Comparison of ENCODE assay signal across 8 mouse cellular contexts in the genomic region with DNA sequence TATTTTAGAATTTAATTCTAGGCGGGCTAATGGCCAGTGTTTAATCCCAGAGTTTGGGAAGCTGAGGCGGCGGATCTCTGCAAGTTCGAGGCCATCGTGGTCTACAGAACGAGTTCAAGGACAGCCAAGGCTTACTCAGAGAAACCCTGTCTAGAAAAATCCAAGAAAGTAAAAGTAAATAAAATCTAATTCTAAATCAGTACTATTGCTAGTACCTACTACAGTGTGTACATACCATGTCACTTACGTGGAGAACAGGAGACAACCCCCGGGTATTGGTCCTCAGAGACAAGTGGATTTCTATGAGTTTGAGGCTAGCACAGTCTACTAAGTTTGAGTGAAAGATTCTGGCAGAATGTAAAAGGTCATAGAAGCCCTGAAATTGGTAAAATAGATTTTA. TPM values are rescaled to one million over a fixed set of nuclear protein-coding genes. Genes with fewer than 3 reads are reported as not detected.
DNase-seq lines count a peak whose midpoint lies in the region; ATAC-seq and TF ChIP-seq lines count a peak whose summit lies in the region.

No protein-coding gene starts in this region.

- H3K4me1 ChIP-seq in heart, embryonic 12.5 days (replicated peaks): peaks cover 7% of the 10 kb centered on the region
- peaks cover 25% of the 10 kb centered on the region for H3K4me1 ChIP-seq in E14TG2a.4 (replicated peaks; ENCODE audit: low read depth, low read length)
- H3K4me1 ChIP-seq in forebrain, embryonic 14.5 days (ENCODE audit: control insufficient read depth, insufficient read depth, low read length): peaks cover 10% of the 10 kb centered on the region
- peaks cover 26% of the 10 kb centered on the region for H3K4me1 ChIP-seq in liver, embryonic 15.5 days (replicated peaks)

- H3K4me2 ChIP-seq in heart, embryonic 12.5 days: peak overlapping the region; percentile 78
- peak overlapping the region; percentile 72 for H3K4me2 ChIP-seq in forebrain, embryonic 14.5 days (ENCODE audit: low read length)
- peak overlapping the region; percentile 69 for H3K4me2 ChIP-seq in liver, embryonic 15.5 days

- peak overlapping the region; percentile 96 for H3K9ac ChIP-seq in heart, embryonic 12.5 days
- peak overlapping the region; percentile 82 for H3K9ac ChIP-seq in forebrain, embryonic 14.5 days (ENCODE audit: low read length)
- H3K9ac ChIP-seq in liver, embryonic 15.5 days: peak overlapping the region; percentile 81

- peaks cover 13% of the 10 kb centered on the region for H3K36me3 ChIP-seq in heart, embryonic 12.5 days
- H3K36me3 ChIP-seq in E14TG2a.4 (ENCODE audit: insufficient read depth, low read length): peaks cover 31% of the 10 kb centered on the region
- peaks cover 17% of the 10 kb centered on the region for H3K36me3 ChIP-seq in forebrain, embryonic 14.5 days (ENCODE audit: control insufficient read depth, insufficient read depth, low read length)
- H3K36me3 ChIP-seq in liver, embryonic 15.5 days (replicated peaks): peaks cover 19% of the 10 kb centered on the region

- DNase-seq in heart, postnatal 25 days (ENCODE audit: low spot score): no peak
- no peak for DNase-seq in forebrain, embryonic 14.5 days (ENCODE audit: low spot score)
- no peak for DNase-seq in adrenal gland, adult 8-10 months
- no peak for DNase-seq in kidney, postnatal 14 days
- DNase-seq in layer of hippocampus, adult 18-20 months (ENCODE audit: low spot score in 2 of 2): no peak

- H3K4me3 ChIP-seq in heart, embryonic 12.5 days: peak overlapping the region; percentile 99
- peak overlapping the region; percentile 91 for H3K4me3 ChIP-seq in E14TG2a.4 (replicated peaks; ENCODE audit: low read length)
- peak overlapping the region; percentile 77 for H3K4me3 ChIP-seq in forebrain, embryonic 14.5 days (ENCODE audit: low read depth, low read length)
- peak overlapping the region; percentile 86 for H3K4me3 ChIP-seq in liver, embryonic 15.5 days (replicated peaks)

- intact Hi-C loops in heart, postnatal 25 days (cut with DNase I): no loop called here

- no peaks in the 10 kb centered on the region for H3K9me3 ChIP-seq in heart, embryonic 12.5 days (replicated peaks)
- peaks cover 3% of the 10 kb centered on the region for H3K9me3 ChIP-seq in E14TG2a.4 (ENCODE audit: low read length)
- H3K9me3 ChIP-seq in forebrain, embryonic 14.5 days (replicated peaks; ENCODE audit: control insufficient read depth, low read length): no peaks in the 10 kb centered on the region
- H3K9me3 ChIP-seq in liver, embryonic 15.5 days (replicated peaks): no peaks in the 10 kb centered on the region

- ATAC-seq in heart, embryonic 12.5 days (ENCODE audit: insufficient number of reproducible peaks, low FRiP score): no peak; the same call in 1 of the 2 replicates
- no peak; the same call in 1 of the 2 replicates for ATAC-seq in forebrain, embryonic 14.5 days
- ATAC-seq in liver, embryonic 15.5 days (ENCODE audit: insufficient read depth): peak; percentile 2; the same call in 1 of the 2 replicates

- WGBS in heart, embryonic 12.5 days: 30% methylated on average over 8 of the region's 8 CpGs
- 31% methylated on average over 8 of the region's 8 CpGs for WGBS in forebrain, embryonic 14.5 days
- WGBS in liver, embryonic 15.5 days (ENCODE audit: insufficient replicate concordance): 23% methylated on average over 8 of the region's 8 CpGs

- H3K27me3 ChIP-seq in heart, embryonic 12.5 days (replicated peaks): no peaks in the 10 kb centered on the region
- no peaks in the 10 kb centered on the region for H3K27me3 ChIP-seq in E14TG2a.4 (ENCODE audit: insufficient read depth, low read length)
- no peaks in the 10 kb centered on the region for H3K27me3 ChIP-seq in forebrain, embryonic 14.5 days (replicated peaks; ENCODE audit: control insufficient read depth, insufficient read depth, low read length)
- H3K27me3 ChIP-seq in liver, embryonic 15.5 days: no peaks in the 10 kb centered on the region

- H3K27ac ChIP-seq in heart, embryonic 12.5 days (ENCODE audit: poor library complexity, severe bottlenecking): peak overlapping the region; percentile 78
- H3K27ac ChIP-seq in forebrain, embryonic 14.5 days (ENCODE audit: low read depth, low read length): peak overlapping the region; percentile 83
- H3K27ac ChIP-seq in liver, embryonic 15.5 days (replicated peaks): peak overlapping the region; percentile 86

- TF ChIP-seq CTCF in E14TG2a.4 (conservative IDR thresholded peaks at IDR 0.05; ENCODE audit: low read length): no peak

RNA-seq across cellular contexts. Expression of a gene that starts 0.5 kb away (rescaled TPM):
- 23.0 and 24.3 TPM in 2 replicates for polyA plus RNA-seq in heart, embryonic 12.5 days (2016; fragmentation: Nextera tagmentation; extraction: Ambion mirVana)
- 10 to 100 TPM; 11.0 to 11.3 TPM for total RNA-seq in heart, postnatal 25 days (2021)
- 28.1 and 29.8 TPM in 2 replicates for polyA plus RNA-seq in forebrain, embryonic 14.5 days (2014; fragmentation: Nextera tagmentation; extraction: Ambion mirVana)
- polyA plus RNA-seq in liver, embryonic 15.5 days (2015; fragmentation: Nextera tagmentation; extraction: Ambion mirVana): 12.7 and 12.9 TPM in 2 replicates
- total RNA-seq in adrenal gland, adult 8-10 months (2022): 10 to 100 TPM; 16.0 to 19.5 (median 18.7) TPM
- 1 to 10 TPM; 9.1 to 9.5 TPM for total RNA-seq in layer of hippocampus, adult 18-20 months (2021)

RNA-seq across cellular contexts. Expression of a gene that starts 8.6 kb away (rescaled TPM):
- polyA plus RNA-seq in heart, embryonic 12.5 days (2016; fragmentation: Nextera tagmentation; extraction: Ambion mirVana): 177 and 180 TPM in 2 replicates
- 10 to 100 TPM; 49.3 to 56.8 TPM for total RNA-seq in heart, postnatal 25 days (2021)
- polyA plus RNA-seq in forebrain, embryonic 14.5 days (2014; fragmentation: Nextera tagmentation; extraction: Ambion mirVana): 252 and 255 TPM in 2 replicates
- polyA plus RNA-seq in liver, embryonic 15.5 days (2015; fragmentation: Nextera tagmentation; extraction: Ambion mirVana): 85.2 and 93.7 TPM in 2 replicates
- total RNA-seq in adrenal gland, adult 8-10 months (2022): 100 to 1,000 TPM; 102 to 138 (median 126) TPM
- 100 to 1,000 TPM; 158 to 171 TPM for total RNA-seq in layer of hippocampus, adult 18-20 months (2021)

RNA-seq across cellular contexts. Expression of a gene that starts 10.0 kb away (rescaled TPM):
- polyA plus RNA-seq in heart, embryonic 12.5 days (2016; fragmentation: Nextera tagmentation; extraction: Ambion mirVana): 20.8 and 24.8 TPM in 2 replicates
- 10 to 100 TPM; 15.8 to 18.0 TPM for total RNA-seq in heart, postnatal 25 days (2021)
- polyA plus RNA-seq in forebrain, embryonic 14.5 days (2014; fragmentation: Nextera tagmentation; extraction: Ambion mirVana): 47.5 and 52.2 TPM in 2 replicates
- 16.3 and 18.9 TPM in 2 replicates for polyA plus RNA-seq in liver, embryonic 15.5 days (2015; fragmentation: Nextera tagmentation; extraction: Ambion mirVana)
- 10 to 100 TPM; 18.0 to 33.3 (median 25.4) TPM for total RNA-seq in adrenal gland, adult 8-10 months (2022)
- 10 to 100 TPM; 45.7 to 47.2 TPM for total RNA-seq in layer of hippocampus, adult 18-20 months (2021)
